Mouse (Mus musculus) myocyte (in vitro differentiated cells): ENCODE results near the gene AL607142.1.

Source experiments
- E2F4 ChIP-seq: IDR thresholded peaks from one replicate; pipeline ENCODE4 v1.6.1; 2011; ENCODE audit warnings: mild to moderate bottlenecking, control low read depth, moderate library complexity; ENCODE audit not compliant: insufficient read depth
- MAX ChIP-seq: IDR thresholded peaks from one replicate; pipeline ENCODE4 v1.6.1; 2011; ENCODE audit warnings: low read depth, mild to moderate bottlenecking, control low read depth
- POLR2A ChIP-seq: IDR thresholded peaks from one replicate; pipeline ENCODE4 v1.6.1; 2011; ENCODE audit warnings: low read depth, mild to moderate bottlenecking, control low read depth, moderate library complexity; ENCODE audit not compliant: insufficient read length
- POLR2AphosphoS2 ChIP-seq: IDR thresholded peaks from one replicate; pipeline ENCODE4 v1.6.1; 2011; ENCODE audit warnings: low read depth, control low read depth; ENCODE audit not compliant: insufficient read length
- TCF12 ChIP-seq: IDR thresholded peaks from one replicate; pipeline ENCODE4 v1.6.1; 2011; ENCODE audit warnings: mild to moderate bottlenecking, control low read depth; ENCODE audit not compliant: poor library complexity, insufficient read depth, severe bottlenecking
- USF1 ChIP-seq: IDR thresholded peaks from one replicate; pipeline ENCODE4 v1.6.1; 2011; ENCODE audit warnings: low read depth, mild to moderate bottlenecking, control low read depth, moderate library complexity

- TF ChIP-seq USF1, result no peak
- TF ChIP-seq TCF12, result no peak
- TF ChIP-seq MAX, result no peak
- no peak for TF ChIP-seq POLR2A
- TF ChIP-seq E2F4, result no peak
- TF ChIP-seq POLR2AphosphoS2, result no peak
These were observed 7.2 kb downstream of the AL607142.1 start for GRCm38 (mm10) chr4:120071842-120072507.
